Mouse (Mus musculus) gastrocnemius, adult 8-10 months (tissue): Measurements from ENCODE around the gene Mdh1. TPM values are rescaled to one million over a fixed set of nuclear protein-coding genes. Genes with fewer than 3 reads are reported as not detected.

Source experiments
- DNase-seq, 2 experiments: peaks; one replicate each; pipeline ENCODE4 v3.0.0; 2022; ENCODE audit warnings: low spot score in 2 of 2
- total RNA-seq, 4 experiments: library from RNA; stranded (reverse); gene quantifications; 2 replicates each; pipeline ENCODE4 v1.2.4; 2022

The Mdh1 gene
- 100 to 1,000 TPM; 543 to 687 (median 612) TPM for total RNA-seq

GRCm38 (mm10) chr11:21571700-21572381, at the start of gene Mdh1, which contains the start of gene Wdpcp:
Gene Mdh1, minus strand, starts transcription at chr11:21572367.
Gene Wdpcp, plus strand, starts transcription at chr11:21572235.
- peak; percentile 89 to 93 for DNase-seq

- no peak for DNase-seq
These were observed 43.7 kb upstream of the Mdh1 start for GRCm38 (mm10) chr11:21615915-21616314.

DNA sequence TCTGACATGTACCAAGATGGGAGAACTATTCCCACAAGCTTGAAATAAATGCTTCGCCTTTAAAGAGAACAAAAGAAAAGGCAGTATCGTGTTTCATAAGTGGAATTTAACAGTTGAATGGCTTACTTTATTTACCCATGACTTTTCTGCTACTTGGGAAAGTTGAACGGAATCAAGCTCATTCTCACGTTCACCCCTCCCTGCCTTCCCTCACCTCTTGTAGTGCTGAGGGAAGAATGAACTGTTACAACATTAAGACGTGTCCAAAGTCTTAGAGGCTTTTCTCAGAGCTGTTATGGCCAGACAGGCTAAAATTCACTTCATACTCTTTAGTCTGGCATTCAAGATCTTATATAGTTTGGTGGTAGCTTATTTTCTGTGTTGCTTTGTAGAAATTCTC, 30.3 kb upstream of the Mdh1 start:
- no peak for DNase-seq

DNA sequence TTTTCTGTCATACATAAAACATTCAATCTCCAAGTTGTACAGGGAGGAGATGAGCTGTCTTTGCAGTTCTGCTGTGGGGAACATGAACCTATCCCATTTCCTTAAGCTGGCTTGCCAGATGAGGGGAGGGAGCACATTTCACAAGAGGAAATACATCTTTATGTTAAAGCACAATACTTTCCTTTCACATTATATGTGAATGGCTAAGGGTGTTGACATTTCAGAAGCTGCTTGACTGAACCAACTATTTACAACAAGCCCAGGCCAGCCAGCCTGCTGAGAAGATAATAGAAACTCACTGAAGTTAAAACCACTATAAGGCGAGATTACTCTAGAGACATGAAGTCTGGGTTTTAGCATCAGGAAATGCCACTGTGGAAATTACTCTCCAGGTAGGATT, 11.1 kb upstream of the Mdh1 start:
- no peak for DNase-seq

GRCm38 (mm10) chr11:21581472-21581871, 9.3 kb upstream of the Mdh1 start:
- DNase-seq, result no peak

GRCm38 (mm10) chr11:21570973-21571372, 1.2 kb downstream of the Mdh1 start:
- DNase-seq, result peak in 1 of 2 experiments; percentile 19

DNA sequence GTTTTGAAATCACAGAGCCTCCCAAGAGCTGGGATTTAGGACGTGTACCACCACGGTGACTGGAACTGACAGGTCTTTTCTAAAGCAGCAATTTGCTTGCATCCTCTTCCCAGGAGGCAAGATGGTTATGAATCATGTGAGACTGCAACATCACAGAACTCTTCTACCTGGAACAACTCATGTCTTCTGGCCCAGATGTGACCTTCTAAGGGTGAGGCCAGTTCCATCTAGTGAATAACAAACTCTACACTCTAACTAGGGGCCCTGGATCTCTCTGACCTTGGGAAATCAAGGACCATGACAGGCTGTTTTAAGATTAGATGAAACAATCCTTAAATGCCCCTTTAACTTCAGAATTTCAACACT, 2.1 kb downstream of the Mdh1 start:
- DNase-seq, result no peak

DNA sequence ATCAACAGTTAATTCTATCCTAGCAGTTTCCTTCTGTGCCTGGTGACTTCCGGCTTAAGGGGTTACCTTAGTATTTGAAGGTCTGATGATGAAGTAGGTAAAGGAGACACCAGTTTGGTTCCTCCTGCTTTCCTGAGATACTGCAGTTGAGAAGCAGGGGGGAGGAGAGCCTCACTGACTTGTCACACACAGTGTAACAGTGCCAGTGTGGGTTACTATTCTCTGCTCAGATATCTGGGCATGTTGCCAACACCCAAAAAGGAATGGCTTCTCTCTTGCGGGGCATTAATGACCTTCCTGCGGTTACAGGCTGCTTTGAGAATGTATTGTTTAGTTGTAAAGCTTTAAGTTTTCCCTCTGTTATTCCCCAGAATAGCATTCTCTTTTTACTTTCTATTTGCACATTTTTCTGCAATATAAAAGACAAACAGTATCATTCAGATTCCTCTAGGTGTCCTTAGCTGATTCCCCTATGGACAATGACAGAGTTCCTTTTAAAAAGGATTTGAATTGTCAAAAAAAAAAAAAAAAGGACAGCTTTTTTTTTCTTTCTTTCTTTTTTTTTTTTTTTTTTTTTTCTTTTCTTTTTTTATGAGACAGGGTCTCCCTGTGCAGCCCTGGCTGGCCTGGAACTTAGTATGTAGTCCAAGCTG, 2.6 kb downstream of the Mdh1 start:
- peak in 1 of 2 experiments; percentile 7 for DNase-seq

- no peak for DNase-seq
These were observed 3.2 kb downstream of the Mdh1 start for GRCm38 (mm10) chr11:21569002-21569401.

DNA sequence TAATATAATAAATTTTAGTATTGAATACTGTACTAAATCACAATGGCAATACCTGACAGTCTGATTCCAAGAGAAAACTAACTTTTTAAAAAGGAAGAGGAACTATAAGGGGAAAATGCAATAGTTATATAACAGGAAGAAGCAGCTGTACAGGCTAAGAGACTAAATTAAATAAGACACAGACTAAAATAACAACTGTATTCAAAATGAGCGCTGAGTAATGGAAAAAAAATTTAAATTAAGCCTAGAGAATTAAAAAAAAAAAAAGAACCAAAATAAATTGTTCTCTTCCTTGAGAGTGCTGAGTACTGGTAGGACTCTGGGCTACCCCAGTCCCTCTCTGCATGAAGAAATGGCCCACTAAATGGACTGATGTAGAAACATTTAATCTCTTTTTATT, 4.4 kb downstream of the Mdh1 start:
- no peak for DNase-seq

- no peak for DNase-seq
These were observed 5.2 kb downstream of the Mdh1 start for GRCm38 (mm10) chr11:21566934-21567333.

DNA sequence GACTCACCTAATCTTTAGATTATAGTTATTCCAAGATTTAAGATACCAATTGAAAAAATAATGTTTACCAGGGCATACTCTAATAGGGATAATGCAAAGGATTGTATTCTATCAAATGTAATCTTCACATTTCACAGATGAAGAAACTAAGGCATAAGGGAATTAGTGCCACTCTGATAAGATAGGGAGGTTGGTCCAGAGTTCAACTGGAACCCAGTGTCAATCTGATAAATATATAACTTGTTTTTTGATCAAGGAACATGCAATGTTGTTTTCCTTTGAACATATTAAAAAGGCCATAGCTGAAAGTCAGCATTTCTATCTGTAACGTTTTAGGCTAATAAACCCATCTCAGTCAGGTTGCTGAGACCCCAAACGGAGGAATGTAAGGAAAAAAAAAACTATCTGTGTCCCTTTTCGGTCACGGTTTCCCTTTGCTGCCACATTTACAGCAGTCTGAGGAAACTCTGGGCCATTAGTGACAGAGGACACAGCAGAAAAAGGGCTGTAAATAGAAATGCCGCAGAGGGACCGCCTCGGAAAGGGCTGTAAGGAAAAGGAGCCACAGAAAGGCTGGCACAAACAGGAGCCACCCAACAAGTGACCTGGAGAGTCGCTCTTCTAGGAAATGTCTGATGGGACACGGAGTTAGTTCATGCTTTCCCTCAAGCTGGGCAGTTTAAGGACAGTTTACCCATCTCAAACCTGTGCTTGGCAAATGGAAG, 7.3 kb downstream of the Mdh1 start:
- DNase-seq, result no peak

DNA sequence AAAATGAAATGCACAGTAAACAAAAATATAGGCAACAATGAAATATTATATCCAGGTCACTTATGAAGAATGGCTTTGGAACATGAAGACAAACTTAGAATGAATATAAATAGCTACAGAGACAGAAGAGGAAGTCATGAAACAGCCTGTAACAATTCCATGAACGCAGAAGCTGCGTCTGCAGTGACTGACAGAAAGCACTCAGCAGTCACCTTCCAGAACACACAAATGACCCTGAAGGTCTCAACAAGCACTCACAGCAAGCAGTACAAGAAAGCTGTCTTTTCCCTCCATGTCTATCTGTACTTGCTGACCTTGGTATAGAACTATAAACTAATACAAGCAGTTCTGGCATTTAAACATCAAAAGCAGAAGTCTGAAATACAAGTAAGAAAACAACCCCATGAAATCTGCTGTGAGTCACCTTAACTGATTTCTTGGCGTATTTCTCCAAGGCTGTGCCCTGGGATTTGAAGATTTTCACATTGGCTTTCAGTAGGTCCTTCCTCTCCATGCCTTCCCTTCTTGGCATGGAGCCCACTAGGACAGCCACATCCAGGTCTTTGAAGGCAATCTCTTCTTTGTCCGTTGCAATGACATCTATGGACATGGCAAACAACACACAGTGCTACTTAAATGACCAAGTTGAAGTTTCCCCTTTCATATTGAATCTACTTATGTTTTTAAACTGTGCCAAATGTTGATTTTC, 8.4 kb downstream of the Mdh1 start:
- no peak for DNase-seq

DNA sequence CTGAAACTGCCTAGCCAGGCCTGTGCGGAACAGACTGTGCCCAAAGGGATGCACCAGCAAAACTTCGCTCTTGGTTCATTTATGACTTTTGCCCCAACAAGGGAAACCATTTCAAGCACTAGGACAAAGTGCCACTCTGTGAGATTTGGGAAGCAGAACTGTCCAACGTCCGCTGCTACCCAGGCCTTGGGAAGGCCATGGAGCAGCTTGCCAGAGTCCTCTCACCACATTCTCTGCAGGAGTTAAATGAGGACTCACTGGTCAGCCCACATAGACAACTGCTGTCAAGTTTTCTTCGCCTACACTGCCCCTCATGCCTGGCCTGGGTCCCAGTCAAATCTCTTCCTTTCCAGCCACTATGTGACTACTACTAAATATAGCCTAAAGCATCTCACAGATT, 10.8 kb downstream of the Mdh1 start:
- DNase-seq, result no peak

- DNase-seq, result no peak
These were observed 12.4 kb downstream of the Mdh1 start for GRCm38 (mm10) chr11:21559727-21560126.

DNA sequence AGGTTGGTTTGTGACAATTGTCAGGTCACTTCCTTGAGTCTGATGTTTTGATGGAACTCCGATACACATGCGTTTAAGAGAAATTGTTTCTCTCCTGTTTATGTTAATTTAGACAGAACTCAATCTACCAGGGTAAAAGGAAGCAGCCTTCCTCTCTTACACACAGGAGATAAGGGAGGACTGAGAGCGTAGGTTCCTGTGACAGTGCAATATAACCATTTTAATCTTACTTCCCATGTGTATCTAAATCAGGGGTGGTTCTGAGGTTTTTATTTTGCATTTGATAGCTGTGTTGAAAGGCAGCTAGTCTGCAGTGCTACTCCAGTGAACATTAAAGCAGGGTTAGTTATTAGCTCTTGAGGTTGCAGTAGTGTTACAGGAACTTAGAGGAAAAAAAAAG, 20.1 kb downstream of the Mdh1 start:
- DNase-seq, result no peak

- no peak for DNase-seq
These were observed 21.7 kb downstream of the Mdh1 start for GRCm38 (mm10) chr11:21550222-21551173.

DNA sequence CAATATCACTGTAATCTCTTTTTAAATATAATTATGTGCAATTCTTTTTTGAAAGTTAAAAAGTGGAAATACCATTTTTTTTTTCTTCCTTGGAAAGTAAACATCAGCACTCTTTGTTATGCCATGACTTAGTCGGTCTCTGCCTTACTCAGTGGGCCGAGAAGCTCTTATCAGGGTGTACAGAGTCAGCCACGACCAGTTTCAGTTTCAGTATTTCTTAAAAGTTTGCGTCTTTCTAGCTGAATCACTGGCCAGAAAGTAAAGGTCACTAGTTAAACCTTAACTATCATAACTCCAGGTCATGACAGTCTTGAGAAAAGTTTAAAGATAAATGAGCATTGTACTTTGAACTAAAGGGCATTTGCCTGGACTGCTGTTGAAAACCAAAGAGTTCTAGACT, 22.4 kb downstream of the Mdh1 start:
- DNase-seq, result no peak

DNA sequence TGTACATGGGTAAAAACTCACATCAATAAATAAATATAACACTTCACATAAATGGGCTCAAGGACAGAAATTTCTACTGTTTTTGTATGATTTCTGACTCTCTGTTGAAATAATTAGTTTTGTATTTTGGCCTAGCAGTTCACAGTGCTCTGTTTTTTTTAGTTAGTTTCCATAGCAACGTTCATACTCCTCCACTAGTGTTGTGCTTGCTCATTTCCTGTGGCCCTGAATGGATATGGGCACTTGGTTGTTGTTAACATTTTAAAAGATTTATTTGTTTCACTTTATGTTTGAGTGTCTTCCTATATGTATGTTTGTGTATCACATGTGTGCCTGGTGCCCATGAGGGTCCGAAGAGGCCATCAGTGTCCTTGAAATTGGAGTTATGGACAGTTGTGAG, 23.1 kb downstream of the Mdh1 start:
- no peak for DNase-seq

- no peak for DNase-seq
These were observed 24.6 kb downstream of the Mdh1 start for GRCm38 (mm10) chr11:21547518-21547917.

DNA sequence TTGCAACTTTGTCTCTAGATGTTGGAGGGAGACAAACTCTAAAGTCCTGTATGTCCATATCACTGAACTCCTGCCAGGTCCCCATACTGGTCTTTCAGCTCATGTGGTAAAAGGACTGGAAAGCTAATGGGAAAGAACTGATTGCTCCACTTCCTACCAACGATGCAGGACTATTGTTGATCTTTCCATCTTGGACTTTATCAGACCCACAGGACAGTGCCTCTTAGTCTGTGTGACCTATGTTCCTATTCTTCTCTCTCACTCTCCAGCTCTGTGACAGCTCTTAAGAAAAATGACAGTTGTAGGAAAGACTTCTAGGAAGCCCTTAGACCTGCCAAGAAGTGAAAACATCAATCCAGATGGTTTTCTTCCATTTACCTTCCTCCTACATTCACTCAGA, 25.5 kb downstream of the Mdh1 start:
- no peak for DNase-seq
